Mouse (Mus musculus): ENCODE measurements around the gene Osbp. TPM values are rescaled to one million over a fixed set of nuclear protein-coding genes. Genes with fewer than 3 reads are reported as not detected.

Gene Osbp
- polyA plus RNA-seq, 1 experiment from 2014 or later: 6.7 TPM

DNA sequence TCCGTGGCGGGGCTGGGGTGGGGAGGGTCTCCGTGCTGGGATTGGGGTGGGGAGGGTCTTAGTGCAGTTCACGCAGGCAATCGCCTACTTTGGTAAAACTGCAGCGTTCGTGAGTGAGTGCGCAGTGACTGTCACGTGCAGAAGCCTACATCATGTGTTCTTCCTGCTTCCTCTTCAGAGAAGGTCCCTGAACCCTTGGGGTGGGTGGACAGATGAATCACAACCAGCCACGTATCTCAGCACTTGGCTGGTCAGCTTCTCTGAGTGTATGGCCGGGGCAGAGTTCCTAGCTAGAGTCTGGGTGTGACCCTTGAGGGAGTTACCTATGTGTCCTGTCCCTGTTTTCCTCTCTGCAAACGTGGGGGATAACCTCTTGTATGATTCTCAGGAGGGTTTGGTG is 47.5 kb downstream of the Osbp start:
- H3K4me1 ChIP-seq (ENCODE audit: control insufficient read depth, insufficient read depth, low read length): no peaks in the 10 kb centered on the region
- no peaks in the 10 kb centered on the region for H3K36me3 ChIP-seq (ENCODE audit: control insufficient read depth, insufficient read depth, low read length)
- peak overlapping the region; percentile 47 for H3K4me2 ChIP-seq (ENCODE audit: low read depth)
- peak overlapping the region; percentile 58 for H3K4me3 ChIP-seq (ENCODE audit: low read depth, low read length)
- under 1% methylated on average over 12 of the region's 12 CpGs for WGBS
- DNase-seq (ENCODE audit: low spot score) (peak; percentile 44), ATAC-seq (ENCODE audit: insufficient read depth, low FRiP score, low TSS enrichment) (no peak)
- H3K9me3 ChIP-seq (ENCODE audit: control insufficient read depth, low read length): no peaks in the 10 kb centered on the region
- H3K9ac ChIP-seq (ENCODE audit: low read length): peak overlapping the region; percentile 48
- no peaks in the 10 kb centered on the region for H3K27me3 ChIP-seq (ENCODE audit: control insufficient read depth, insufficient read depth, low read length)
- no peak overlapping the region for H3K27ac ChIP-seq (ENCODE audit: low read depth, low read length)

DNA sequence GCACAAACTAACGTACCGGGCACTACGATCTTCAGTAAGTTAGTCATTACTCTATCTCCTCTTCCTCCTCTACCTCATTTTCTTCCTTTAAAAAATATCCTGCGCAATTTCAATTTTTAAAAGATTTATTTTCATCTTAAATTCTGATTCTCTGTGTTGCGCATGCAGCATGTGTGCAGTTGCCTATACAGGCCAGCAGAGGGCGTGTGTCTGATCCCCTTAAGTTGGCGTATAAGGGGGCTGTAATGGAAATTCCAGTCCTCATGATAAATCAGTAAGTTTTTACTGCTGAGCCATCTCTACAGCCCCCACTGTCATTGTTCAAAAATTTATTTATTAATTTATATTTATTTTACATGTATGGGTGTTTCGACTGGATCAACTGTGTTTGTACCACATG is 50.0 kb downstream of the Osbp start:
- ATAC-seq (ENCODE audit: insufficient read depth, low FRiP score, low TSS enrichment) (no peak), DNase-seq (ENCODE audit: low spot score) (no peak)
- WGBS: 76% methylated on average over 8 of the region's 8 CpGs
- H3K36me3 ChIP-seq (ENCODE audit: control insufficient read depth, insufficient read depth, low read length): no peaks in the 10 kb centered on the region
- no peaks in the 10 kb centered on the region for H3K4me1 ChIP-seq (ENCODE audit: control insufficient read depth, insufficient read depth, low read length)
- no peak overlapping the region for H3K27ac ChIP-seq (ENCODE audit: low read depth, low read length)
- no peak overlapping the region for H3K4me2 ChIP-seq (ENCODE audit: low read depth)
- H3K4me3 ChIP-seq (ENCODE audit: low read depth, low read length): no peak overlapping the region
- no peak overlapping the region for H3K9ac ChIP-seq (ENCODE audit: low read length)
- no peaks in the 10 kb centered on the region for H3K9me3 ChIP-seq (ENCODE audit: control insufficient read depth, low read length)
- no peaks in the 10 kb centered on the region for H3K27me3 ChIP-seq (ENCODE audit: control insufficient read depth, insufficient read depth, low read length)

DNA sequence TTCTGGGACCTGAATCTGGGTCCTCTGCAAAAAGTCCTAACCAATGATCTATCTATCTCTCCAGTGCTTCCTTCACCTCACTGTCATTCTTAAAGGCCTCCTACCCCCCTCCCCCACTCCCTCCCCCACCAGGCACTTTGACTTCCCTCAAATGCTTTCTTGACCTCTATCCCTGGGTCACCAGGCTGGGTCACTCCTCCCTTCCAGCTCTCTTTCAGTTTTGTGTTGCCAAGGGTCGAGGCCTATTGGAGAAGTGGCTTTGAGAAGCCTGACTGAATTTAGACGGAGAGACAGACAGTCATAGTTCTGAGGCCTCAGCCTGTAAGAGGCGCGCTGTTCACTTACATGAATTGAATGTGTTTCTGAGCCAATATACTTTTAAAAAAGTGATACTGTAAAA is 50.5 kb downstream of the Osbp start:
- no peak overlapping the region for H3K4me3 ChIP-seq (ENCODE audit: low read depth, low read length)
- H3K4me1 ChIP-seq (ENCODE audit: control insufficient read depth, insufficient read depth, low read length): no peaks in the 10 kb centered on the region
- no peak overlapping the region for H3K9ac ChIP-seq (ENCODE audit: low read length)
- ATAC-seq (ENCODE audit: insufficient read depth, low FRiP score, low TSS enrichment) (no peak), DNase-seq (ENCODE audit: low spot score) (no peak)
- WGBS: 82% methylated on average over 4 of the region's 4 CpGs
- H3K27me3 ChIP-seq (ENCODE audit: control insufficient read depth, insufficient read depth, low read length): no peaks in the 10 kb centered on the region
- H3K9me3 ChIP-seq (ENCODE audit: control insufficient read depth, low read length): no peaks in the 10 kb centered on the region
- H3K27ac ChIP-seq (ENCODE audit: low read depth, low read length): no peak overlapping the region
- H3K4me2 ChIP-seq (ENCODE audit: low read depth): no peak overlapping the region
- H3K36me3 ChIP-seq (ENCODE audit: control insufficient read depth, insufficient read depth, low read length): no peaks in the 10 kb centered on the region

DNA sequence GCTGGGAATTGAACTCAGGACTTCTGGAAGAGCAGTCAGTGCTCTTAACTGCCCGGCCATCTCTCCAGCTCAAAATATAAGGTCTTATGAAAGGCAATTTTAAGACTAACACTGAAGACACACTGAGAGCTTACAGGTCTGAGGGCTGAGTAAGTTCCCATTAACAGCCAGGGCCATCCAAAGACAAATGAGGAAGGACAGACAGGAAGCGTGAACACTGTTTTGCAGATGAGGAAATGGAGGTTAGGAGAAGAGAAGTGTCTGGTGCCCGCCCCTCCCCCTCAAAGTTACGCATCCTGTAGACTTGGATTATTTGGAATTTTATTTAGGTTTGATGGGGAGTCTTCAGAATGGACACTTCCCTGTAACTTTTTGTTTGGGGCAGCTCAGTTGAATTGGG is 58.4 kb downstream of the Osbp start:
- Histone ChIP-seq H3K27ac (ENCODE audit: low read depth, low read length) (no peak overlapping the region), H3K27me3 (ENCODE audit: control insufficient read depth, insufficient read depth, low read length) (no peaks in the 10 kb centered on the region), H3K4me1 (ENCODE audit: control insufficient read depth, insufficient read depth, low read length) (no peaks in the 10 kb centered on the region), H3K4me2 (ENCODE audit: low read depth) (no peak overlapping the region), H3K36me3 (ENCODE audit: control insufficient read depth, insufficient read depth, low read length) (no peaks in the 10 kb centered on the region), H3K4me3 (ENCODE audit: low read depth, low read length) (no peak overlapping the region), H3K9ac (ENCODE audit: low read length) (no peak overlapping the region), H3K9me3 (ENCODE audit: control insufficient read depth, low read length) (no peaks in the 10 kb centered on the region)
- 85% methylated on average over 4 of the region's 4 CpGs for WGBS
- no peak for ATAC-seq (ENCODE audit: insufficient read depth, low FRiP score, low TSS enrichment)
- no peak for DNase-seq (ENCODE audit: low spot score)

DNA sequence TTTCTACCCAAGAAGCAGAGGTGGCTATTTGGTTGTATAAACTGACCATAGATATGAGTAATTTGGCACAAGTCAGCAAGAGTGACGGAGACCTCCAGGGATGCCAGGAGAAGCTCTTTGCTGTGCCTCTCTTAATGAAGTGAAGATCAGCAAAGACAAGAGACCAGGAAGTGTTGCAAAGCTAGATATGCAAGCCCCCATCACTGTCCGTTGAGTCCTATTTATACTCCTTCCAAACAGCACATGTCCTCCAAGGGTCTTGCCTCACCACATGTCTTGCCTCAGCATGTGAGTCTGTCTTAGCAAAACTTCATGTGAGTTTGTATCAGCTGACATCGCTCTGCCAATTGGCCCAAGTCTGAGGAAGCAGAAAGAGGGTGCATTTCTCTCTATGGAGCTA is 59.6 kb downstream of the Osbp start:
- DNase-seq (ENCODE audit: low spot score) (no peak), ATAC-seq (ENCODE audit: insufficient read depth, low FRiP score, low TSS enrichment) (no peak)
- H3K4me3 ChIP-seq (ENCODE audit: low read depth, low read length): no peak overlapping the region
- H3K9me3 ChIP-seq (ENCODE audit: control insufficient read depth, low read length): no peaks in the 10 kb centered on the region
- no peaks in the 10 kb centered on the region for H3K36me3 ChIP-seq (ENCODE audit: control insufficient read depth, insufficient read depth, low read length)
- H3K27ac ChIP-seq (ENCODE audit: low read depth, low read length): no peak overlapping the region
- no peaks in the 10 kb centered on the region for H3K4me1 ChIP-seq (ENCODE audit: control insufficient read depth, insufficient read depth, low read length)
- no peak overlapping the region for H3K9ac ChIP-seq (ENCODE audit: low read length)
- H3K4me2 ChIP-seq (ENCODE audit: low read depth): no peak overlapping the region
- WGBS: 92% methylated on average over 3 of the region's 3 CpGs
- H3K27me3 ChIP-seq (ENCODE audit: control insufficient read depth, insufficient read depth, low read length): no peaks in the 10 kb centered on the region

DNA sequence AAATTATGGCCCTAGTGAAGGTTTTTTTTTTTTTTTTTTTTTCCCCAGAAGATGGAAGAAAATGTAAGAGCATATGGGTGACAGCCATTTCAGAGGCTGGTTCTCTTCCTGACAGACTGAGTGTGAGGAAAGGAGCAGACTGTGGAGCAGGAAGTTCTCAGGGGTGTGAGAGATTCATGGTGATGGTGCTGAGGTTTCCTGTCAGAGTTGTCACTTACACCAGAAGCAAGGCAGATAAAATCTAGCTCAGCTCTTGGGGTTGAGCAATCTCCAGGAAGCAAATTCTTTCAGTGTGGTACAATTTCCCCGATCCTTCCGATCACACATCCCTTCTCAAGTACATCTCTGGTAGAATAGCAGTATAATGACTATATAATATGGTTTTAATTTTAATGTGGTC is 60.9 kb downstream of the Osbp start:
- 84% methylated on average over 2 of the region's 2 CpGs for WGBS
- Histone ChIP-seq H3K27me3 (ENCODE audit: control insufficient read depth, insufficient read depth, low read length) (no peaks in the 10 kb centered on the region), H3K4me3 (ENCODE audit: low read depth, low read length) (no peak overlapping the region), H3K4me2 (ENCODE audit: low read depth) (no peak overlapping the region), H3K27ac (ENCODE audit: low read depth, low read length) (no peak overlapping the region), H3K9me3 (ENCODE audit: control insufficient read depth, low read length) (no peaks in the 10 kb centered on the region), H3K4me1 (ENCODE audit: control insufficient read depth, insufficient read depth, low read length) (no peaks in the 10 kb centered on the region), H3K36me3 (ENCODE audit: control insufficient read depth, insufficient read depth, low read length) (no peaks in the 10 kb centered on the region), H3K9ac (ENCODE audit: low read length) (no peak overlapping the region)
- DNase-seq (ENCODE audit: low spot score) (no peak), ATAC-seq (ENCODE audit: insufficient read depth, low FRiP score, low TSS enrichment) (no peak)

DNA sequence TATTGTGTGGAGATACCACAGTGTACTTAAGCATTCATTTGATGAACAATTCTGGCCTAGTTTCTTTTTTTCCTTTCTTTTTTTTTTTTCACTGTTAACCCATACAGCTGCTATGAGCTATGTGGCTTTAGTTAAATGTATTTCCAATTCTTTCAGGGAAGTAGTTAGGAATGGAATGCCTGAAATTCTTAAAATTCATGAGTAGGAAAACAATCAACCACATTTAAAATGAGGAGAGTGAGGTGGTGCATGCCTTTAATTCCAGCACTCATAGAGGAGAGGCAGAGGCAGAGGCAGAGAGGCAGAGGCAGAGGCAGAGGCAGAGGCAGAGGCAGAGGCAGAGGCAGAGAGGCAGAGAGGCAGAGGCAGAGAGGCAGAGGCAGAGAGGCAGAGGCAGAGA is 72.0 kb downstream of the Osbp start:
- no peaks in the 10 kb centered on the region for H3K27me3 ChIP-seq (ENCODE audit: control insufficient read depth, insufficient read depth, low read length)
- no peak overlapping the region for H3K27ac ChIP-seq (ENCODE audit: low read depth, low read length)
- H3K9me3 ChIP-seq (ENCODE audit: control insufficient read depth, low read length): no peaks in the 10 kb centered on the region
- H3K36me3 ChIP-seq (ENCODE audit: control insufficient read depth, insufficient read depth, low read length): no peaks in the 10 kb centered on the region
- no peaks in the 10 kb centered on the region for H3K4me1 ChIP-seq (ENCODE audit: control insufficient read depth, insufficient read depth, low read length)
- DNase-seq (ENCODE audit: low spot score) (no peak), ATAC-seq (ENCODE audit: insufficient read depth, low FRiP score, low TSS enrichment) (no peak)
- H3K9ac ChIP-seq (ENCODE audit: low read length): no peak overlapping the region
- H3K4me2 ChIP-seq (ENCODE audit: low read depth): no peak overlapping the region
- no peak overlapping the region for H3K4me3 ChIP-seq (ENCODE audit: low read depth, low read length)

DNA sequence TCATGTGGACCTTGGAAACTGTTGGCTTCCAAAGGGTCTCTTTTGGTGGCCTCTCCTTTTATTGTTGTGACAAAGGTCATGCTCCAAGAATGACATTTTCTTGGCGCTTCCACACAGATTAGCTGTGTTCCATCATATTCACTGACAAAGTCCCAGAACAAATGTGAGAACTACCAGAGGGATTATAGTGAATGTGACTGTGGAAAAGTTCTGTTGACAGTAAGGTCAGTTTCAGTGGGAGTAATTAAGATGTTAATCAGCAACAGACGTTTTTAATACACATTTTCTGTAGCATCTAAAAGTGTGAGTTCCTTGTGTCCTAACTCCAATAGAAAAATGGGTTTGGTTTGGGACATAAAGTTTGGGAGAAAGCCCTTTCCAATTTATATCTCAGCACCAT is 75.5 kb downstream of the Osbp start, which contains the start of gene Olfr1423:
Gene Olfr1423, minus strand, starts transcription at position 101 of the 400 bp plus-strand sequence.
- 80% methylated on average over 2 of the region's 2 CpGs for WGBS

DNA sequence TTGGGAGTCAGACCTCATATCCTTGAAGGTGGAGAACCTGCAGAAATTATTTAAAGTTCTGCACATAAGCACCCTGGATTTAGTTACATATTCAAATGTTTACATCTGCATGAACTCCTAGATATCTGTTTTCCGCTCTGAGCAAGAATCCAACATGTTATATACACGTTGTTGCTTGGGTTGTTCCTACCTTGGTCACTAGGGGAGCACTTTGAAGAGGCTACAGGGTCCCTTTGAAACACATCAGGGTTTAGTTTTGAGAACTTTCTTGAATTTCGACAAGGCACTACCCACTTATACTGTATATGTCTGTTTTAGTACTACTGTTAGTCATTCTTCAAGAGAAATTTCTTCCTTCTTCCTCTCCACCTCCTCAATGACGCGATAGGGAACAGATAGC is 77.4 kb downstream of the Osbp start:
- WGBS: 94% methylated on average over 5 of the region's 5 CpGs
- no peaks in the 10 kb centered on the region for H3K36me3 ChIP-seq (ENCODE audit: control insufficient read depth, insufficient read depth, low read length)
- no peak overlapping the region for H3K4me3 ChIP-seq (ENCODE audit: low read depth, low read length)
- H3K4me2 ChIP-seq (ENCODE audit: low read depth): no peak overlapping the region
- H3K27me3 ChIP-seq (ENCODE audit: control insufficient read depth, insufficient read depth, low read length): no peaks in the 10 kb centered on the region
- ATAC-seq (ENCODE audit: insufficient read depth, low FRiP score, low TSS enrichment) (no peak), DNase-seq (ENCODE audit: low spot score) (no peak)
- no peak overlapping the region for H3K9ac ChIP-seq (ENCODE audit: low read length)
- H3K9me3 ChIP-seq (ENCODE audit: control insufficient read depth, low read length): no peaks in the 10 kb centered on the region
- no peak overlapping the region for H3K27ac ChIP-seq (ENCODE audit: low read depth, low read length)
- no peaks in the 10 kb centered on the region for H3K4me1 ChIP-seq (ENCODE audit: control insufficient read depth, insufficient read depth, low read length)

More for the DNA sequence above, 75.5 kb downstream of the Osbp start, which contains the start of gene Olfr1423:
- ATAC-seq (ENCODE audit: insufficient read depth, low FRiP score, low TSS enrichment) (no peak), DNase-seq (ENCODE audit: low spot score) (no peak)
- no peaks in the 10 kb centered on the region for H3K9me3 ChIP-seq (ENCODE audit: control insufficient read depth, low read length)
- no peak within 1 kb of the TSS for H3K4me3 ChIP-seq (ENCODE audit: low read depth, low read length)
- H3K4me2 ChIP-seq (ENCODE audit: low read depth): no peak within 1 kb of the TSS
- no peaks in the 10 kb centered on the region for H3K4me1 ChIP-seq (ENCODE audit: control insufficient read depth, insufficient read depth, low read length)
- H3K27me3 ChIP-seq (ENCODE audit: control insufficient read depth, insufficient read depth, low read length): no peaks in the 10 kb centered on the region
- H3K27ac ChIP-seq (ENCODE audit: low read depth, low read length): no peak within 1 kb of the TSS
- H3K9ac ChIP-seq (ENCODE audit: low read length): no peak within 1 kb of the TSS
- no peaks in the 10 kb centered on the region for H3K36me3 ChIP-seq (ENCODE audit: control insufficient read depth, insufficient read depth, low read length)
